Mouse (Mus musculus): Measurements from ENCODE around the gene Pald1. TPM values are rescaled to one million over a fixed set of nuclear protein-coding genes. Genes with fewer than 3 reads are reported as not detected.

Gene Pald1
- polyA plus RNA-seq, 1 experiment from 2014 or later, result 20.2 TPM

DNA sequence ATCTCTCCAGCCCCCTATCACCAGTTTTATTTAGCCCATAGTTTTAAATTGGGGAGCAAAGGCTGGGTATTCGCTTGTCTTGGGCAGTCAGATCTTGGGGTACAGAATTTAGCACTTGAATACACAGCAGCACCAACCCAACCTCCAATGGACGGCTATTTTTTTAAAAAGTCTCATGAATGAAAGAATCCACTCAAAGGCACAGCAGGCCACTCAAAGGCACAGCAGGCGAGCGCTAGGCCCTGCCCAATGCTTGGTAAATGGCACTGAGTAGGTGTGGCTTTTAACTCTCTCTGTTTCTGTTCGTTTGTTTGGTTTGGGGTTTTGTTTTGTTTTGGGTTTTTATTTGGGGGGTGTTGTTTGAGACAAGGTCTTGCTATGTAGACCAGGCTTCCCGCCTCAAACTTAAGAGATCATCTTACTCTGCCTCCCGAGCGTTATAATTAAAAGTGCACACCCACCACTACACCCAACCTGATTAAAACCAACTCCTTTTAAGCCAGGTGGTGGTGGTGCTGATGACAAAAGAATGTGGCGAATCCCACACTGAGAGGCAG, 67.9 kb downstream of the Pald1 start:
- Histone ChIP-seq H3K9ac (ENCODE audit: low read depth, low read length) (no peak overlapping the region), H3K9me3 (replicated peaks; ENCODE audit: low read length) (no peaks in the 10 kb centered on the region), H3K4me3 (replicated peaks; ENCODE audit: low read depth, low read length) (no peak overlapping the region), H3K36me3 (ENCODE audit: insufficient read depth, low read length) (0 out of 2 replicates have a peak, but pooled peaks cover 1% of the 10 kb centered on the region), H3K4me1 (replicated peaks; ENCODE audit: insufficient read depth, low read length) (peaks cover 12% of the 10 kb centered on the region), H3K4me2 (ENCODE audit: low read length) (no peak overlapping the region), H3K27me3 (ENCODE audit: insufficient read depth, low read length) (no peaks in the 10 kb centered on the region), H3K27ac (no peak overlapping the region)
- TF ChIP-seq CTCF (IDR thresholded peaks at IDR 0.05; ENCODE audit: low read depth), result no peak
- ATAC-seq (replicated peaks; ENCODE audit: low FRiP score, low read depth) (no peak), DNase-seq (ENCODE audit: low spot score) (no peak)
- 62% methylated on average over 9 of the region's 9 CpGs for WGBS

DNA sequence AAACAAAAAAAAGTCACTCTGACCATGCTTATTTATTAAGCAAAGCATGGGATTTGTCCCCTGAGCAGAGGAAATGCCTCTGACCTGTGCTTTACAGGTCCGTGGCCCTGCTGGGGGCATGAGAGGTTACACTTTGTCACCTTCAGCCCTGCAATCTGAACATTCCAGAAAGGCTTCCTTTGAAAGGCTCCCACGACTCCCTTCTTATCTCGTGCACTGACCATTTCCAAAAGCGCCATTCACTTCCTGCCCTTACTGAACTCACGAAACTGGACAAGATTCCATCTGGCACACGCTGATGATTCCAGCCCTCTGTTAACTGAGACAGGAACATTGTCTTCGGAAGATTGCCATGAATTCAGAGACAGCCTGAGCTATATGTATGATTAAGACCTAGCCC, 69.6 kb downstream of the Pald1 start:
- Histone ChIP-seq H3K4me2 (ENCODE audit: low read length) (no peak overlapping the region), H3K4me1 (replicated peaks; ENCODE audit: insufficient read depth, low read length) (peaks cover 12% of the 10 kb centered on the region), H3K9ac (ENCODE audit: low read depth, low read length) (no peak overlapping the region), H3K36me3 (ENCODE audit: insufficient read depth, low read length) (no peaks in the 10 kb centered on the region), H3K9me3 (replicated peaks; ENCODE audit: low read length) (no peaks in the 10 kb centered on the region), H3K4me3 (replicated peaks; ENCODE audit: low read depth, low read length) (no peak overlapping the region), H3K27ac (no peak overlapping the region), H3K27me3 (ENCODE audit: insufficient read depth, low read length) (no peaks in the 10 kb centered on the region)
- no peak for TF ChIP-seq CTCF (IDR thresholded peaks at IDR 0.05; ENCODE audit: low read depth)
- ATAC-seq (replicated peaks; ENCODE audit: low FRiP score, low read depth) (no peak), DNase-seq (ENCODE audit: low spot score) (peak; percentile 21)
- WGBS, result 33% methylated on average over 7 of the region's 7 CpGs

- 24% methylated on average over 7 of the region's 7 CpGs for WGBS
- Histone ChIP-seq H3K27ac (peak overlapping the region; percentile 84), H3K9me3 (replicated peaks; ENCODE audit: low read length) (no peaks in the 10 kb centered on the region), H3K36me3 (ENCODE audit: insufficient read depth, low read length) (no peaks in the 10 kb centered on the region), H3K4me1 (replicated peaks; ENCODE audit: insufficient read depth, low read length) (peaks cover 14% of the 10 kb centered on the region), H3K4me2 (ENCODE audit: low read length) (no peak overlapping the region), H3K27me3 (ENCODE audit: insufficient read depth, low read length) (no peaks in the 10 kb centered on the region), H3K4me3 (replicated peaks; ENCODE audit: low read depth, low read length) (no peak overlapping the region), H3K9ac (ENCODE audit: low read depth, low read length) (0 out of 2 replicates have a peak overlapping the region, but pooled peaks have one; percentile 13)
- no peak for TF ChIP-seq CTCF (IDR thresholded peaks at IDR 0.05; ENCODE audit: low read depth)
- peak; percentile 37 for DNase-seq (ENCODE audit: low spot score)
- peak; percentile 87 for ATAC-seq (replicated peaks; ENCODE audit: low FRiP score, low read depth)
Observed at GRCm38 (mm10) chr10:61312754-61313153, 70.6 kb downstream of the Pald1 start.

- Histone ChIP-seq H3K4me1 (replicated peaks; ENCODE audit: insufficient read depth, low read length) (peaks cover 14% of the 10 kb centered on the region), H3K4me2 (ENCODE audit: low read length) (no peak overlapping the region), H3K4me3 (replicated peaks; ENCODE audit: low read depth, low read length) (no peak overlapping the region), H3K27me3 (ENCODE audit: insufficient read depth, low read length) (no peaks in the 10 kb centered on the region), H3K36me3 (ENCODE audit: insufficient read depth, low read length) (no peaks in the 10 kb centered on the region), H3K27ac (peak overlapping the region; percentile 84), H3K9ac (ENCODE audit: low read depth, low read length) (no peak overlapping the region), H3K9me3 (replicated peaks; ENCODE audit: low read length) (no peaks in the 10 kb centered on the region)
- no peak for TF ChIP-seq CTCF (IDR thresholded peaks at IDR 0.05; ENCODE audit: low read depth)
- peak; percentile 40 for DNase-seq (ENCODE audit: low spot score)
- WGBS, result 57% methylated on average over 6 of the region's 6 CpGs
- ATAC-seq (replicated peaks; ENCODE audit: low FRiP score, low read depth), result peak; percentile 44; the same call in 1 of the 2 replicates
Observed at GRCm38 (mm10) chr10:61312159-61312558, 71.2 kb downstream of the Pald1 start.

GRCm38 (mm10) chr10:61308706-61309320, 74.5 kb downstream of the Pald1 start:
- Histone ChIP-seq H3K4me2 (ENCODE audit: low read length) (no peak overlapping the region), H3K36me3 (ENCODE audit: insufficient read depth, low read length) (no peaks in the 10 kb centered on the region), H3K4me3 (replicated peaks; ENCODE audit: low read depth, low read length) (no peak overlapping the region), H3K27me3 (ENCODE audit: insufficient read depth, low read length) (no peaks in the 10 kb centered on the region), H3K9ac (ENCODE audit: low read depth, low read length) (no peak overlapping the region), H3K27ac (no peak overlapping the region), H3K4me1 (replicated peaks; ENCODE audit: insufficient read depth, low read length) (peaks cover 14% of the 10 kb centered on the region), H3K9me3 (replicated peaks; ENCODE audit: low read length) (no peaks in the 10 kb centered on the region)
- no peak for TF ChIP-seq CTCF (IDR thresholded peaks at IDR 0.05; ENCODE audit: low read depth)
- WGBS, result 52% methylated on average over 12 of the region's 12 CpGs
- DNase-seq (ENCODE audit: low spot score) (peak; percentile 42), ATAC-seq (replicated peaks; ENCODE audit: low FRiP score, low read depth) (no peak)

- 84% methylated on average over 13 of the region's 13 CpGs for WGBS
- 0 out of 2 replicates have a peak, but pooled peaks cover 3% of the 10 kb centered on the region for H3K4me1 ChIP-seq (replicated peaks; ENCODE audit: insufficient read depth, low read length)
- H3K27me3 ChIP-seq (ENCODE audit: insufficient read depth, low read length), result no peaks in the 10 kb centered on the region
- no peak overlapping the region for H3K4me2 ChIP-seq (ENCODE audit: low read length)
- no peaks in the 10 kb centered on the region for H3K36me3 ChIP-seq (ENCODE audit: insufficient read depth, low read length)
- H3K9me3 ChIP-seq (replicated peaks; ENCODE audit: low read length), result no peaks in the 10 kb centered on the region
- DNase-seq (ENCODE audit: low spot score) (no peak), ATAC-seq (replicated peaks; ENCODE audit: low FRiP score, low read depth) (no peak)
- H3K27ac ChIP-seq, result no peak overlapping the region
- TF ChIP-seq CTCF (IDR thresholded peaks at IDR 0.05; ENCODE audit: low read depth), result no peak
- H3K9ac ChIP-seq (ENCODE audit: low read depth, low read length), result no peak overlapping the region
- H3K4me3 ChIP-seq (replicated peaks; ENCODE audit: low read depth, low read length), result no peak overlapping the region
Observed at GRCm38 (mm10) chr10:61305928-61306590, 77.3 kb downstream of the Pald1 start.
